Mouse (Mus musculus) myocyte (in vitro differentiated cells): Measurements from ENCODE around the gene Tas2r143. TPM values are rescaled to one million over a fixed set of nuclear protein-coding genes. Genes with fewer than 3 reads are reported as not detected.

Source experiments
- H3K27me3 ChIP-seq: one replicate; pipeline ENCODE4 v1.6.1; 2011; ENCODE audit not compliant: control insufficient read depth, insufficient read depth, insufficient read length
- H3K36me3 ChIP-seq: one replicate; pipeline ENCODE4 v1.6.1; 2011; ENCODE audit not compliant: control insufficient read depth, insufficient read depth
- H3K4me2 ChIP-seq: one replicate; pipeline ENCODE4 v1.6.1; 2011; ENCODE audit warnings: low read depth, control low read depth
- H3K4me3 ChIP-seq: one replicate; pipeline ENCODE4 v1.5.1; 2011; ENCODE audit warnings: mild to moderate bottlenecking, control low read depth, moderate library complexity
- H3K79me2 ChIP-seq: one replicate; pipeline ENCODE4 v1.6.1; 2011; ENCODE audit not compliant: control insufficient read depth, insufficient read depth
- H3ac ChIP-seq: one replicate; pipeline ENCODE4 v1.6.1; 2011; ENCODE audit not compliant: control insufficient read depth, insufficient read length
- CEBPB ChIP-seq: IDR thresholded peaks from 2 replicates; pipeline ENCODE4 v1.6.1; 2011; ENCODE audit warnings: mild to moderate bottlenecking, moderate library complexity; ENCODE audit not compliant: poor library complexity, insufficient read depth, severe bottlenecking
- E2F4 ChIP-seq: IDR thresholded peaks from one replicate; pipeline ENCODE4 v1.6.1; 2011; ENCODE audit warnings: mild to moderate bottlenecking, control low read depth, moderate library complexity; ENCODE audit not compliant: insufficient read depth
- MAX ChIP-seq: IDR thresholded peaks from one replicate; pipeline ENCODE4 v1.6.1; 2011; ENCODE audit warnings: low read depth, mild to moderate bottlenecking, control low read depth
- MYOD1 ChIP-seq, 3 experiments: IDR thresholded peaks; one replicate each; pipeline ENCODE4 v1.6.1; 2011; ENCODE audit warnings: control low read depth in 2 of 3, low read depth in 2 of 3, mild to moderate bottlenecking in 2 of 3, moderate library complexity in 1 of 3; ENCODE audit not compliant: insufficient read length in 2 of 3, control insufficient read depth in 1 of 3
- MYOG ChIP-seq, 3 experiments: IDR thresholded peaks; one replicate each; pipeline ENCODE4 v1.6.1; 2011; ENCODE audit warnings: control low read depth in 2 of 3, low read depth in 2 of 3, mild to moderate bottlenecking in 2 of 3; ENCODE audit not compliant: insufficient read length in 2 of 3, control insufficient read depth in 1 of 3, insufficient read depth in 1 of 3
- POLR2A ChIP-seq: IDR thresholded peaks from one replicate; pipeline ENCODE4 v1.6.1; 2011; ENCODE audit warnings: low read depth, mild to moderate bottlenecking, control low read depth, moderate library complexity; ENCODE audit not compliant: insufficient read length
- POLR2AphosphoS2 ChIP-seq: IDR thresholded peaks from one replicate; pipeline ENCODE4 v1.6.1; 2011; ENCODE audit warnings: low read depth, control low read depth; ENCODE audit not compliant: insufficient read length
- REST ChIP-seq: IDR thresholded peaks from one replicate; pipeline ENCODE4 v1.6.1; 2011; ENCODE audit warnings: mild to moderate bottlenecking, control low read depth, moderate library complexity; ENCODE audit not compliant: insufficient read depth, insufficient read length
- SRF ChIP-seq: IDR thresholded peaks from one replicate; pipeline ENCODE4 v1.6.1; 2011; ENCODE audit warnings: low read depth; ENCODE audit not compliant: control insufficient read depth, insufficient read length
- TCF12 ChIP-seq: IDR thresholded peaks from one replicate; pipeline ENCODE4 v1.6.1; 2011; ENCODE audit warnings: mild to moderate bottlenecking, control low read depth; ENCODE audit not compliant: poor library complexity, insufficient read depth, severe bottlenecking
- TCF3 ChIP-seq: IDR thresholded peaks from one replicate; pipeline ENCODE4 v1.6.1; 2011; ENCODE audit warnings: low read depth, control low read depth; ENCODE audit not compliant: insufficient read length
- USF1 ChIP-seq: IDR thresholded peaks from one replicate; pipeline ENCODE4 v1.6.1; 2011; ENCODE audit warnings: low read depth, mild to moderate bottlenecking, control low read depth, moderate library complexity
- polyA plus RNA-seq: library from polyadenylated mRNA; unstranded; fragments of >200 nt; fragmentation: generic; extraction: Trizol; gene quantifications from one replicate; pipeline ENCODE4 v1.2.1, GENCODE M21; 2012; ENCODE audit warnings: missing spikeins

Tas2r143 gene
- not detected for polyA plus RNA-seq

GRCm38 (mm10) chr6:42399938-42400337 lies at the start of gene Tas2r143:
TSS of gene Tas2r143 (plus strand) at chr6:42400238.
- TF ChIP-seq MYOG (IDR thresholded peaks at IDR 0.05; ENCODE audit: control insufficient read depth in 1 of 3, insufficient read depth in 1 of 3, insufficient read length in 2 of 3, low read depth in 2 of 3) (no peak), POLR2AphosphoS2 (no peak), SRF (no peak), E2F4 (no peak), MAX (no peak), TCF3 (no peak), TCF12 (no peak), REST (no peak)

GRCm38 (mm10) chr6:42350968-42351775 lies 48.9 kb upstream of the Tas2r143 start:
- Histone ChIP-seq H3K79me2 (peaks cover 61% of the 10 kb centered on the region), H3K27me3 (no peaks in the 10 kb centered on the region), H3K4me3 (peak overlapping the region; percentile 98), H3K4me2 (peak overlapping the region; percentile 89), H3ac (peak overlapping the region; percentile 97), H3K36me3 (peaks cover 44% of the 10 kb centered on the region)
- no peak for TF ChIP-seq MYOD1 (IDR thresholded peaks at IDR 0.05; ENCODE audit: control insufficient read depth in 1 of 3, insufficient read length in 2 of 3, low read depth in 2 of 3)
- no peak for TF ChIP-seq TCF12
- no peak for TF ChIP-seq CEBPB
- TF ChIP-seq E2F4 = no peak
- TF ChIP-seq POLR2AphosphoS2 = peak; percentile 13
- no peak for TF ChIP-seq REST
- TF ChIP-seq MAX = no peak
- TF ChIP-seq TCF3 = no peak
- TF ChIP-seq POLR2A = peak; percentile 26
- no peak for TF ChIP-seq USF1
- TF ChIP-seq SRF = no peak

More at GRCm38 (mm10) chr6:42399938-42400337, at the start of gene Tas2r143:
- Histone ChIP-seq H3K79me2 (no peaks in the 10 kb centered on the region), H3K4me2 (no peak within 1 kb of the TSS), H3K4me3 (no peak within 1 kb of the TSS), H3K36me3 (no peaks in the 10 kb centered on the region), H3K27me3 (no peaks in the 10 kb centered on the region), H3ac (no peak within 1 kb of the TSS)

- TF ChIP-seq CEBPB (no peak), SRF (no peak), MAX (no peak), TCF12 (no peak), TCF3 (no peak), MYOD1 (IDR thresholded peaks at IDR 0.05; ENCODE audit: control insufficient read depth in 1 of 3, insufficient read length in 2 of 3, low read depth in 2 of 3) (no peak), USF1 (no peak), E2F4 (no peak), POLR2AphosphoS2 (peak; percentile 45), MYOG (IDR thresholded peaks at IDR 0.05; ENCODE audit: control insufficient read depth in 1 of 3, insufficient read depth in 1 of 3, insufficient read length in 2 of 3, low read depth in 2 of 3) (no peak), POLR2A (peak; percentile 35), REST (no peak)
- peaks cover 64% of the 10 kb centered on the region for H3K79me2 ChIP-seq
- H3K27me3 ChIP-seq = no peaks in the 10 kb centered on the region
- H3K4me3 ChIP-seq = peak overlapping the region; percentile 98
- H3K36me3 ChIP-seq = peaks cover 47% of the 10 kb centered on the region
- H3ac ChIP-seq = peak overlapping the region; percentile 97
- H3K4me2 ChIP-seq = peak overlapping the region; percentile 89
These were observed 48.1 kb upstream of the Tas2r143 start for GRCm38 (mm10) chr6:42351776-42352485.

GRCm38 (mm10) chr6:42352486-42352846 lies 47.6 kb upstream of the Tas2r143 start:
- H3K36me3 ChIP-seq = peaks cover 52% of the 10 kb centered on the region
- peaks cover 64% of the 10 kb centered on the region for H3K79me2 ChIP-seq
- H3ac ChIP-seq = no peak overlapping the region
- H3K27me3 ChIP-seq = no peaks in the 10 kb centered on the region
- H3K4me3 ChIP-seq = peak overlapping the region; percentile 98
- H3K4me2 ChIP-seq = peak overlapping the region; percentile 89
- TF ChIP-seq USF1 (no peak), POLR2A (no peak), CEBPB (no peak), SRF (no peak), MAX (no peak), MYOG (IDR thresholded peaks at IDR 0.05; ENCODE audit: control insufficient read depth in 1 of 3, insufficient read depth in 1 of 3, insufficient read length in 2 of 3, low read depth in 2 of 3) (no peak), TCF3 (no peak)
